Mouse (Mus musculus) limb, embryonic 12.5 days (tissue): Measurements from ENCODE around the gene Gm17606. TPM values are rescaled to one million over a fixed set of nuclear protein-coding genes. Genes with fewer than 3 reads are reported as not detected.

Experiments
- ATAC-seq: fragments of 200-750 bp; cut with Nextera tagmentation; 2 replicates; pipeline ENCODE4 v1.8.0; 2017; ENCODE audit warnings: low read depth, moderate TSS enrichment; ENCODE audit not compliant: insufficient number of reproducible peaks, insufficient read depth, low FRiP score, low TSS enrichment
- H3K27ac ChIP-seq: fragments of 300-500 bp; sonication (generic); 2 replicates; pipeline ENCODE4 v1.5.1; 2016; ENCODE audit warnings: mild to moderate bottlenecking, moderate library complexity
- H3K27me3 ChIP-seq: fragments of 300-500 bp; sonication (generic); 2 replicates; pipeline ENCODE4 v1.6.1; 2016; ENCODE audit warnings: mild to moderate bottlenecking, moderate library complexity
- H3K36me3 ChIP-seq: fragments of 300-500 bp; sonication (generic); 2 replicates; pipeline ENCODE4 v1.6.1; 2016; ENCODE audit warnings: mild to moderate bottlenecking, moderate library complexity
- H3K4me1 ChIP-seq: fragments of 300-500 bp; sonication (generic); replicated peaks from 2 replicates; pipeline ENCODE4 v1.6.1; 2016
- H3K4me2 ChIP-seq: fragments of 300-500 bp; sonication (generic); 2 replicates; pipeline ENCODE4 v1.6.1; 2016; ENCODE audit warnings: mild to moderate bottlenecking, moderate library complexity
- H3K4me3 ChIP-seq: fragments of 300-500 bp; sonication (generic); replicated peaks from 2 replicates; pipeline ENCODE4 v1.5.1; 2016; ENCODE audit warnings: mild to moderate bottlenecking
- H3K9ac ChIP-seq: fragments of 300-500 bp; sonication (generic); replicated peaks from 2 replicates; pipeline ENCODE4 v1.6.1; 2016; ENCODE audit warnings: mild to moderate bottlenecking, moderate library complexity
- H3K9me3 ChIP-seq: fragments of 300-500 bp; sonication (generic); 2 replicates; pipeline ENCODE4 v1.6.1; 2016; ENCODE audit warnings: mild to moderate bottlenecking, moderate library complexity
- WGBS: fragments of 180-500 bp; shearing (Covaris S2); methylation state at CpG from one replicate; pipeline ENCODE4 v1.1.7; 2016; 5-methylcytosine and 5-hydroxymethylcytosine counted together
- microRNA counts: library from miRNA; unstranded; fragments of <30 nt; microRNA quantifications from one replicate; lab custom pipeline; 2017
- microRNA-seq: library from miRNA; unstranded; fragments of <30 nt; microRNA quantifications from one replicate; pipeline ENCODE4, GENCODE M21; 2017
- polyA plus RNA-seq: library from polyadenylated mRNA; unstranded; fragments of >200 nt; fragmentation: Nextera tagmentation; extraction: Ambion mirVana; gene quantifications from 2 replicates; pipeline ENCODE4 v1.2.1, GENCODE M21; 2016

Gene Gm17606
- polyA plus RNA-seq, 1 experiment from 2014 or later: not detected

GRCm38 (mm10) chr14:54696752-54697151, 56.0 kb downstream of the Gm17606 start:
- ATAC-seq: no peak
- Histone ChIP-seq H3K27ac (no peak overlapping the region), H3K27me3 (peaks cover 4% of the 10 kb centered on the region), H3K9ac (no peak overlapping the region), H3K4me1 (no peaks in the 10 kb centered on the region), H3K4me2 (no peak overlapping the region), H3K9me3 (no peaks in the 10 kb centered on the region), H3K4me3 (no peak overlapping the region), H3K36me3 (peaks cover 19% of the 10 kb centered on the region)
- 75% methylated on average over 4 of the region's 4 CpGs for WGBS

MicroRNAs within 50 kb of the gene (microRNA counts, 519-probe panel; counts per million panel counts)
- microRNA mmu-miR-686 (lab: Ali Mortazavi, UCI): not detected

Small RNA genes within 50 kb of the gene (microRNA-seq; reads per million reads assigned to microRNA genes)
- not detected for gene Mir686
- 0.93 reads per million for gene Mir6948

Other genes starting within 250 kb of the Gm17606 start
- 3.3 and 5.1 TPM in 2 replicates for gene Slc7a7, start 223.2 kb upstream of the Gm17606 start, polyA plus RNA-seq
- 259 and 277 TPM in 2 replicates for gene Mrpl52, start 214.0 kb upstream of the Gm17606 start, polyA plus RNA-seq
- 149 and 176 TPM in 2 replicates for gene Mmp14, start 209.3 kb upstream of the Gm17606 start, polyA plus RNA-seq
- gene Lrp10, start 176.8 kb upstream of the Gm17606 start, polyA plus RNA-seq: 28.3 and 28.7 TPM in 2 replicates
- 4.3 and 5.0 TPM in 2 replicates for gene Rem2, start 164.9 kb upstream of the Gm17606 start, polyA plus RNA-seq
- 105 and 106 TPM in 2 replicates for gene Prmt5, start 123.4 kb upstream of the Gm17606 start, polyA plus RNA-seq
- gene Haus4, start 86.3 kb upstream of the Gm17606 start, polyA plus RNA-seq: 54.5 and 58.1 TPM in 2 replicates
- gene Ajuba, start 63.4 kb upstream of the Gm17606 start, polyA plus RNA-seq: 68.9 and 72.2 TPM in 2 replicates
- 9.7 and 10.7 TPM in 2 replicates for gene 4931414P19Rik, start 35.0 kb upstream of the Gm17606 start, polyA plus RNA-seq
- gene Psmb5, start 22.9 kb upstream of the Gm17606 start, polyA plus RNA-seq: 410 and 432 TPM in 2 replicates
- 0.06 and 0.29 TPM in 2 replicates for gene Psmb11, start 19.5 kb upstream of the Gm17606 start, polyA plus RNA-seq
- gene Cdh24, start 412 bp downstream of the Gm17606 start, polyA plus RNA-seq: 11.8 and 12.9 TPM in 2 replicates
- gene 1700123O20Rik, start 45.3 kb downstream of the Gm17606 start, polyA plus RNA-seq: 105 TPM in 2 replicates
- gene Acin1, start 46.0 kb downstream of the Gm17606 start, polyA plus RNA-seq: 148 and 175 TPM in 2 replicates
- gene Gm29776, start 57.9 kb downstream of the Gm17606 start, polyA plus RNA-seq: 0.16 and 0.23 TPM in 2 replicates
- not detected in 2 replicates for gene Cebpe, start 71.2 kb downstream of the Gm17606 start, polyA plus RNA-seq
- gene Slc7a8, start 141.0 kb downstream of the Gm17606 start, polyA plus RNA-seq: 0.56 and 1.1 TPM in 2 replicates
- gene Rnf212b, start 173.2 kb downstream of the Gm17606 start, polyA plus RNA-seq: not detected in 2 replicates
- 14.2 and 15.9 TPM in 2 replicates for gene Homez, start 230.0 kb downstream of the Gm17606 start, polyA plus RNA-seq
- gene Ppp1r3e, start 236.6 kb downstream of the Gm17606 start, polyA plus RNA-seq: 0.74 TPM in 1 of 2 replicates, not detected in the other
- gene Bcl2l2, start 242.4 kb downstream of the Gm17606 start, polyA plus RNA-seq: 2.4 and 3.3 TPM in 2 replicates
- not detected in 2 replicates for gene Gm20521, start 242.5 kb downstream of the Gm17606 start, polyA plus RNA-seq